Mouse (Mus musculus) liver, embryonic 14.5 days (tissue): ENCODE results near the gene Usp36. TPM values are rescaled to one million over a fixed set of nuclear protein-coding genes. Genes with fewer than 3 reads are reported as not detected.

Experiments
- ATAC-seq: fragments of 200-750 bp; cut with Nextera tagmentation; 2 replicates; pipeline ENCODE4 v1.8.0; 2017; ENCODE audit warnings: moderate number of reproducible peaks, mild to moderate bottlenecking, moderate library complexity; ENCODE audit not compliant: insufficient read depth
- DNase-seq, 3 experiments: peaks; one replicate each; pipeline ENCODE4 v3.0.0-alpha.2; 2012 to 2013; ENCODE audit warnings: low read depth in 3 of 3, low spot score in 3 of 3
- H3K27ac ChIP-seq: fragments of 300-500 bp; sonication (generic); 2 replicates; pipeline ENCODE4 v1.5.1; 2014; ENCODE audit warnings: moderate library complexity, mild to moderate bottlenecking, control low read depth, inconsistent platforms
- H3K27me3 ChIP-seq: fragments of 300-500 bp; sonication (generic); 2 replicates; pipeline ENCODE4 v1.6.1; 2014; ENCODE audit warnings: mild to moderate bottlenecking, low read length, moderate library complexity; ENCODE audit not compliant: control insufficient read depth, insufficient read depth
- H3K36me3 ChIP-seq: fragments of 300-500 bp; sonication (generic); replicated peaks from 2 replicates; pipeline ENCODE4 v1.6.1; 2014; ENCODE audit warnings: low read depth; ENCODE audit not compliant: control insufficient read depth, insufficient read depth
- H3K4me1 ChIP-seq, 2 experiments: fragments of 200-500 bp in 1 of 2; fragments of 300-500 bp in 1 of 2; sonication (generic) in 1 of 2; replicated peaks; 2 replicates each; pipeline ENCODE4 v1.6.1; 2012 to 2014; ENCODE audit warnings: antibody characterized with exemption in 1 of 2, inconsistent platforms in 1 of 2, low read length in 1 of 2; ENCODE audit not compliant: control insufficient read depth in 2 of 2, insufficient read depth in 2 of 2
- H3K4me2 ChIP-seq: fragments of 300-500 bp; sonication (generic); 2 replicates; pipeline ENCODE4 v1.6.1; 2014; ENCODE audit warnings: low read depth, mild to moderate bottlenecking, control low read depth, moderate library complexity
- H3K4me3 ChIP-seq, 2 experiments: fragments of 200-500 bp in 1 of 2; fragments of 300-500 bp in 1 of 2; sonication (generic) in 1 of 2; 2 replicates each; pipeline ENCODE4 v1.5.1; 2012 to 2014; ENCODE audit warnings: low read depth in 2 of 2, low read length in 2 of 2, mild to moderate bottlenecking in 2 of 2, control low read depth in 1 of 2, inconsistent platforms in 1 of 2, moderate library complexity in 1 of 2; ENCODE audit not compliant: insufficient read depth in 1 of 2
- H3K9ac ChIP-seq: fragments of 300-500 bp; sonication (generic); replicated peaks from 2 replicates; pipeline ENCODE4 v1.6.1; 2014; ENCODE audit warnings: mild to moderate bottlenecking, control low read depth, moderate library complexity
- H3K9me3 ChIP-seq: fragments of 300-500 bp; sonication (generic); 2 replicates; pipeline ENCODE4 v1.6.1; 2016; ENCODE audit warnings: low read length, mixed read lengths; ENCODE audit not compliant: control insufficient read depth
- CTCF ChIP-seq: IDR thresholded peaks from 2 replicates; pipeline ENCODE4 v1.5.1; 2016; ENCODE audit warnings: antibody characterized with exemption, low read depth, control low read depth
- EP300 ChIP-seq: IDR thresholded peaks from 2 replicates; pipeline ENCODE4 v1.6.1; 2016; ENCODE audit warnings: antibody characterized with exemption, low read depth
- WGBS: fragments of 180-500 bp; shearing (Covaris S2); extraction: QIAGEN DNeasy Blood & Tissue Kit; methylation state at CpG from one replicate; pipeline ENCODE4 v1.1.7; 2014; ENCODE audit not compliant: insufficient replicate concordance; 5-methylcytosine and 5-hydroxymethylcytosine counted together
- polyA plus RNA-seq, 2 experiments: library from polyadenylated mRNA; depleted of rRNA in 1 of 2; stranded (reverse) in 1 of 2; unstranded in 1 of 2; fragments of >200 nt; fragmentation: Nextera tagmentation in 1 of 2; extraction: Ambion mirVana in 1 of 2; gene quantifications; 2 replicates each; pipeline versions ENCODE4 v1.2.1 to v1.2.3; 2012 to 2014

The Usp36 gene
- polyA plus RNA-seq, 2 experiments, result 4.1 to 5.3 TPM

GRCm38 (mm10) chr11:118233924-118234323 lies 56.1 kb downstream of the Usp36 start:
- no peak for DNase-seq
- 49% methylated on average over 3 of the region's 3 CpGs for WGBS
- H3K4me1 ChIP-seq, result peaks cover 0 to 16% of the 10 kb centered on the region in 2 experiments; a peak in 2 of 4 replicates
- no peak overlapping the region for H3K4me3 ChIP-seq
- ATAC-seq, result no peak
- no peaks in the 10 kb centered on the region for H3K36me3 ChIP-seq
- H3K9ac ChIP-seq, result no peak overlapping the region
- no peaks in the 10 kb centered on the region for H3K27me3 ChIP-seq
- no peak overlapping the region for H3K27ac ChIP-seq
- no peak overlapping the region for H3K4me2 ChIP-seq
- no peak for TF ChIP-seq EP300
- TF ChIP-seq CTCF, result no peak
- no peaks in the 10 kb centered on the region for H3K9me3 ChIP-seq

GRCm38 (mm10) chr11:118232314-118232831 lies 57.7 kb downstream of the Usp36 start:
- H3K4me1 ChIP-seq, result peaks cover 3 to 23% of the 10 kb centered on the region in 2 experiments; a peak in 2 of 4 replicates
- H3K4me2 ChIP-seq, result no peak overlapping the region
- DNase-seq (no peak), ATAC-seq (peak; percentile 47; the same call in 1 of the 2 replicates)
- no peak overlapping the region for H3K4me3 ChIP-seq
- H3K27ac ChIP-seq, result no peak overlapping the region
- no peak overlapping the region for H3K9ac ChIP-seq
- TF ChIP-seq EP300 (no peak), CTCF (peak; percentile 66)
- 12% methylated on average over 7 of the region's 7 CpGs for WGBS
- H3K36me3 ChIP-seq, result no peaks in the 10 kb centered on the region
- H3K27me3 ChIP-seq, result no peaks in the 10 kb centered on the region
- H3K9me3 ChIP-seq, result no peaks in the 10 kb centered on the region

- DNase-seq (no peak), ATAC-seq (no peak)
- Histone ChIP-seq H3K27ac (no peak overlapping the region), H3K4me1 (peaks cover 3 to 13% of the 10 kb centered on the region in 2 experiments; a peak in 2 of 4 replicates), H3K27me3 (no peaks in the 10 kb centered on the region), H3K9me3 (no peaks in the 10 kb centered on the region), H3K4me3 (no peak overlapping the region), H3K9ac (no peak overlapping the region), H3K4me2 (no peak overlapping the region), H3K36me3 (no peaks in the 10 kb centered on the region)
- WGBS, result 56% methylated on average over 5 of the region's 5 CpGs
- TF ChIP-seq EP300 (no peak), CTCF (no peak)
Measured at GRCm38 (mm10) chr11:118229941-118230340, 60.1 kb downstream of the Usp36 start.

- Histone ChIP-seq H3K4me1 (peaks cover 3 to 13% of the 10 kb centered on the region in 2 experiments; a peak in 2 of 4 replicates), H3K9ac (no peak overlapping the region), H3K4me2 (no peak overlapping the region), H3K9me3 (no peaks in the 10 kb centered on the region), H3K27ac (no peak overlapping the region), H3K36me3 (no peaks in the 10 kb centered on the region), H3K4me3 (no peak overlapping the region), H3K27me3 (no peaks in the 10 kb centered on the region)
- TF ChIP-seq CTCF (no peak), EP300 (no peak)
- DNase-seq, result no peak
- ATAC-seq, result no peak
- 15% methylated on average over 7 of the region's 7 CpGs for WGBS
Measured at GRCm38 (mm10) chr11:118227650-118228049, 62.4 kb downstream of the Usp36 start.

GRCm38 (mm10) chr11:118226850-118227249 lies 63.2 kb downstream of the Usp36 start:
- 25% methylated on average over 7 of the region's 7 CpGs for WGBS
- ATAC-seq, result no peak
- Histone ChIP-seq H3K27ac (no peak overlapping the region), H3K4me3 (no peak overlapping the region), H3K36me3 (no peaks in the 10 kb centered on the region), H3K27me3 (no peaks in the 10 kb centered on the region), H3K4me1 (peaks cover 3 to 15% of the 10 kb centered on the region in 2 experiments; a peak in 2 of 4 replicates), H3K4me2 (no peak overlapping the region), H3K9ac (no peak overlapping the region), H3K9me3 (no peaks in the 10 kb centered on the region)
- DNase-seq, result no peak
- TF ChIP-seq CTCF (no peak), EP300 (no peak)
